Mouse (Mus musculus): ENCODE data around the gene Olfr555.

- TF ChIP-seq GATA1 (IDR thresholded peaks at IDR 0.05; ENCODE audit: borderline replicate concordance, low read length) (no peak), FLI1 (IDR thresholded peaks at IDR 0.05; ENCODE audit: low read length) (no peak)
Observed at GRCm38 (mm10) chr7:102698461-102698860, 39.8 kb downstream of the Olfr555 start.
